ENCODE assay signal across 10 mouse cellular contexts in genomic region chr9:62427010-62427409, GRCm38 (mm10).
DNase-seq lines count a peak whose midpoint lies in the region; ATAC-seq and TF ChIP-seq lines count a peak whose summit lies in the region.
"Had no signal": no experiment of that assay in that cellular context is flagged by ENCODE, and none has a peak within 500 bp of the region (broad histone marks: within the 10 kb centered on the region; RNA-seq: fewer than 3 reads in every experiment).

No protein-coding gene starts in this region.

- no peaks in the 10 kb centered on the region for H3K9me3 ChIP-seq in kidney, embryonic 16.5 days (ENCODE audit: low read length)
- H3K9me3 ChIP-seq in hindbrain, embryonic 12.5 days (replicated peaks): no peaks in the 10 kb centered on the region
- H3K9me3 ChIP-seq in liver, embryonic 11.5 days (ENCODE audit: control insufficient read depth, low read length): no peaks in the 10 kb centered on the region
- H3K9me3 ChIP-seq: neural tube, embryonic 15.5 days had no signal

- intact Hi-C loops in left cerebral cortex, adult 2 months (cut with DNase I): no loop called here

- H3K36me3 ChIP-seq in kidney, embryonic 16.5 days (ENCODE audit: insufficient read depth, low read length): peaks cover 15% of the 10 kb centered on the region
- peaks cover 80% of the 10 kb centered on the region for H3K36me3 ChIP-seq in hindbrain, embryonic 12.5 days
- H3K36me3 ChIP-seq in liver, embryonic 11.5 days (ENCODE audit: control insufficient read depth, insufficient read depth, low read length): no peaks in the 10 kb centered on the region

- no peak overlapping the region for H3K9ac ChIP-seq in kidney, embryonic 16.5 days (replicated peaks; ENCODE audit: low read length)
- no peak overlapping the region for H3K9ac ChIP-seq in hindbrain, embryonic 12.5 days
- H3K9ac ChIP-seq in liver, embryonic 11.5 days (ENCODE audit: low read depth, low read length): no peak overlapping the region
- H3K9ac ChIP-seq: liver, embryonic 14.5 days; neural tube, embryonic 15.5 days had no signal

- TF ChIP-seq CTCF in left cerebral cortex, adult 2 months (IDR thresholded peaks at IDR 0.05): no peak

- peak; percentile 56 for DNase-seq in kidney, adult 18-20 months
- peak; percentile 80 for DNase-seq in CD4-positive, CD25-positive, alpha-beta regulatory T cell, adult 2 months (ENCODE audit: low read depth, low spot score)
- peak; percentile 85 for DNase-seq in adipocyte (ENCODE audit: low spot score)
- peak; percentile 64 to 85 for DNase-seq in kidney, postnatal 25 days
- no peak for DNase-seq in liver, embryonic 11.5 days (ENCODE audit: low spot score)
- no peak for DNase-seq in left cerebral cortex, adult 2 months (ENCODE audit: extremely low spot score in 1 of 2, low spot score in 2 of 2)

- ATAC-seq in kidney, embryonic 16.5 days (ENCODE audit: low FRiP score, low TSS enrichment): no peak
- no peak for ATAC-seq in hindbrain, embryonic 12.5 days (ENCODE audit: low FRiP score)
- no peak for ATAC-seq in liver, embryonic 11.5 days (replicated peaks; ENCODE audit: low FRiP score)

- no peak overlapping the region for H3K4me3 ChIP-seq in kidney, embryonic 16.5 days (ENCODE audit: low read length)
- H3K4me3 ChIP-seq in hindbrain, embryonic 12.5 days: no peak overlapping the region
- H3K4me3 ChIP-seq in liver, embryonic 11.5 days (ENCODE audit: low read depth, low read length): no peak overlapping the region
- no peak overlapping the region for H3K4me3 ChIP-seq in left cerebral cortex, adult 2 months
- H3K4me3 ChIP-seq: neural tube, embryonic 15.5 days had no signal

- H3K4me1 ChIP-seq in kidney, embryonic 16.5 days (ENCODE audit: insufficient read depth, low read length): peaks cover 11% of the 10 kb centered on the region
- no peaks in the 10 kb centered on the region for H3K4me1 ChIP-seq in hindbrain, embryonic 12.5 days
- H3K4me1 ChIP-seq in liver, embryonic 11.5 days (replicated peaks; ENCODE audit: control insufficient read depth, insufficient read depth, low read length): peaks cover 4% of the 10 kb centered on the region; the same call in 1 of the 2 replicates
- H3K4me1 ChIP-seq: neural tube, embryonic 15.5 days had no signal

- no peaks in the 10 kb centered on the region for H3K27me3 ChIP-seq in kidney, embryonic 16.5 days (ENCODE audit: insufficient read depth, low read length)
- H3K27me3 ChIP-seq in hindbrain, embryonic 12.5 days: no peaks in the 10 kb centered on the region
- no peaks in the 10 kb centered on the region for H3K27me3 ChIP-seq in liver, embryonic 11.5 days (replicated peaks; ENCODE audit: control insufficient read depth, insufficient read depth, low read length)
- H3K27me3 ChIP-seq: neural tube, embryonic 15.5 days had no signal

- no peak overlapping the region for H3K4me2 ChIP-seq in kidney, embryonic 16.5 days (replicated peaks; ENCODE audit: low read depth, low read length)
- H3K4me2 ChIP-seq in hindbrain, embryonic 12.5 days (replicated peaks): no peak overlapping the region
- H3K4me2 ChIP-seq in liver, embryonic 11.5 days: no peak overlapping the region
- H3K4me2 ChIP-seq: neural tube, embryonic 15.5 days had no signal

- H3K27ac ChIP-seq in kidney, embryonic 16.5 days (ENCODE audit: low read length): no peak overlapping the region
- H3K27ac ChIP-seq in hindbrain, embryonic 12.5 days: no peak overlapping the region
- H3K27ac ChIP-seq in liver, embryonic 11.5 days (ENCODE audit: low read depth, low read length): no peak overlapping the region
- H3K27ac ChIP-seq in left cerebral cortex, adult 2 months: no peak overlapping the region
- H3K27ac ChIP-seq: liver, embryonic 14.5 days; neural tube, embryonic 15.5 days had no signal

- WGBS in kidney, embryonic 16.5 days: 75% methylated on average over 8 of the region's 8 CpGs
- 92% methylated on average over 8 of the region's 8 CpGs for WGBS in hindbrain, embryonic 12.5 days
- WGBS in liver, embryonic 11.5 days: 74% methylated on average over 8 of the region's 8 CpGs

Comparison
In these comparisons a context has a peak if more than half of its experiments do, and no peak if none do; other contexts are left out.
1. DNase-seq: peak in kidney, adult 18-20 months (single experiment), CD4-positive, CD25-positive, alpha-beta regulatory T cell, adult 2 months (single experiment), adipocyte (single experiment) and kidney, postnatal 25 days (2 of 2); none in liver, embryonic 11.5 days (single experiment) and left cerebral cortex, adult 2 months (0 of 2).